Mouse (Mus musculus): ENCODE measurements around the gene Crtc2. TPM values are rescaled to one million over a fixed set of nuclear protein-coding genes. Genes with fewer than 3 reads are reported as not detected.
"Not testable (repeated sequence)": the region's sequence is repeated elsewhere in the genome, so short reads cannot be mapped to it uniquely, and the experiment has no call there.

The Crtc2 gene
- polyA plus RNA-seq, 1 experiment = 23.7 TPM

- no peak for DNase-seq (ENCODE audit: low spot score)
Observed at GRCm38 (mm10) chr3:90266901-90267775, 13.2 kb downstream of the Crtc2 start.

- DNase-seq (ENCODE audit: low spot score) = no peak
Observed at GRCm38 (mm10) chr3:90268190-90268589, 14.2 kb downstream of the Crtc2 start.

DNA sequence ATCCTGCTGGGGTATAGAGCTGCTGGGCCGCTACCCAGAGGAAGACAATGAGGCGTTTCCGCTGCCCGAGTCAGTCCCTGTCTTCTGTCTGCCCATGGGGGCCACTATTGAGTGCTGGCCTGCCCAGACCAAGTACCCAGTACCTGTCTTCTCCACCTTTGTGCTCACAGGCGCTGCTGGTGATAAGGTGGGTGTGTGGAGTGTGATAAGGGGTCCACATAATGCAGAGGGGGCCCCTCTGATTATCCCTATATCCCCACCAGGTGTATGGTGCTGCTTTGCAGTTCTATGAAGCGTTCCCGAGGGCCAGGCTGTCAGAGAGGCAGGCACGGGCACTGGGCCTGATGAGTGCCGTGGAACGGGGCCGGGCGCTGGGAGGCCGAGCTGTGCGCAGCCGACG is 15.0 kb downstream of the Crtc2 start:
- DNase-seq (ENCODE audit: low spot score) = no peak

DNA sequence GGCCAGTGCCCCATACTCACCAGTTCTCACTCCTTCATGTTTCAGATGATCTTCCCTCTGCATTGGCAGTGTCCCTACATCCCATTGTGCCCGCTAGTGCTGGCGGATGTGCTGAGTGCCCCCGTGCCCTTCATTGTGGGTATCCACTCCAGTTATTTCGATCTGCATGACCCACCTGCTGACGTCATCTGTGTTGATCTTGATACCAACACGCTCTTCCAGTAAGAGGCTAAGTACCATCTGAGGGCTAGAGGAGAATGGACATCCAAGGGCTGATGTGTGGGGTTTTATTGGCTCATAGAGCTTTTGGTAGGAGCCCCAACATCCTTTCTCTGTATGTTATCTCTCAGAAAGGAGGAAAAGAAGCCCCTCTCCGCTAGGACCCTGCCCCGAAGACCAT is 16.8 kb downstream of the Crtc2 start:
- DNase-seq (ENCODE audit: low spot score) = no peak

GRCm38 (mm10) chr3:90272170-90272569 is 18.2 kb downstream of the Crtc2 start:
- DNase-seq (ENCODE audit: low spot score) = no peak

GRCm38 (mm10) chr3:90273855-90274254 is 19.9 kb downstream of the Crtc2 start:
- no peak for DNase-seq (ENCODE audit: low spot score)

DNA sequence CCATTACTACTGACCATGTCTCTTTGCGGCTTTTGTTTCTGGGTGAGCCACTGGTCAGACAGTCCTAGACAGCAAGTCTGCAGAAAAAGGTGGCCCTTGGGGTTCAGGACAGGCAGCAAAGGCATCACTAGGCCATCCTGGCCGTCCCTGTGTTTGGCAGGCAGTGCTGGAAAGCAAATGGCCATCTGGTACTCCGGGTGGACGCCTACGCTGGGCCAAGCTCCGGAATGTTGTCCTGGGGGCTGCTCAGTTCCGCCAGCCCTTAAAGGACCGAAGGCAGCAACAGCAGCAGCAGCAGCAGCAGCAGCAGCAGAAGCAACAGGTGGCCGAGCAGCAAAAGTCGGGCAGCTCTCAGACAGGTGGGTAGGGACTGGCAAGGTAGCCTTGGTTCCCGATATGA is 21.3 kb downstream of the Crtc2 start:
- DNase-seq (ENCODE audit: low spot score) = no peak

GRCm38 (mm10) chr3:90276858-90277257 is 22.9 kb downstream of the Crtc2 start:
- DNase-seq (ENCODE audit: low spot score) = no peak

DNA sequence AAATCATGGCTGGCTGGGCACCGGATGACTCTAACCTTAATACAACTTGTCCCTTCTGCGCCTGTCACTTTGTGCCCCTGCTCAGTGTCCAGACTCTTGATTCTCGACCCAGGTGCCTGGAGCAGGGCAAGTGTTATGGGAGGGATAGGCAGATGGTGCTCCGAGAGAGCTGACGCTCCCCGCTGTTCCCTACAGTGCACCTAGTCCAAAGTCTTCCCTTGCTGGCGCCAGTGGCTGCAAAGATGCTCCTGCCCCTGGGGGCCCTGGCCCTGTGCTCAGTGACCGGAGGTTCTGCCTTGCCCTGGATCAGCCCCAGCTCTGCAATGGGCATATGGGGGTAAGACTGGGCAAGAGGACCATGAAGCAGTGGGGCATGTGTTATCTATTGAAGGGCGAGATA is 23.8 kb downstream of the Crtc2 start:
- DNase-seq (ENCODE audit: low spot score) = no peak

DNA sequence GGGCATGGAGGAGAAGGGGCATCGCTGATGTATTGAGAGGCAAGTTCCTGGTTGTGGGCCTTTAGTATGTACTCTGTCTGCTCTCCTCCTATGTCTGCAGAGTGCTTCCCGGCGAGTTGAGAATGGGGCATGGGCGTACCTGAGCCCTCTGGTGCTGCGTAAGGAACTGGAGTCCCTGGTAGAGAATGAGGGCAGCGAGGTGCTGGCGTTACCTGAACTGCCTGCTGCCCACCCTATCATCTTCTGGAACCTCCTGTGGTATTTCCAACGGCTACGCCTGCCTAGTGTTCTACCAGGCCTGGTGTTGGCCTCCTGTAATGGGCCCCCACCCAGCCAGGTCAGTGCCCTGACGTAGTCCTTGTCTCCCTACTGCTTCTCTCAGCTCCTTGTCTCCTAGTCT is 24.2 kb downstream of the Crtc2 start:
- no peak for DNase-seq (ENCODE audit: low spot score)

- DNase-seq (ENCODE audit: low spot score) = no peak
Observed at GRCm38 (mm10) chr3:90279216-90279615, 25.3 kb downstream of the Crtc2 start.

DNA sequence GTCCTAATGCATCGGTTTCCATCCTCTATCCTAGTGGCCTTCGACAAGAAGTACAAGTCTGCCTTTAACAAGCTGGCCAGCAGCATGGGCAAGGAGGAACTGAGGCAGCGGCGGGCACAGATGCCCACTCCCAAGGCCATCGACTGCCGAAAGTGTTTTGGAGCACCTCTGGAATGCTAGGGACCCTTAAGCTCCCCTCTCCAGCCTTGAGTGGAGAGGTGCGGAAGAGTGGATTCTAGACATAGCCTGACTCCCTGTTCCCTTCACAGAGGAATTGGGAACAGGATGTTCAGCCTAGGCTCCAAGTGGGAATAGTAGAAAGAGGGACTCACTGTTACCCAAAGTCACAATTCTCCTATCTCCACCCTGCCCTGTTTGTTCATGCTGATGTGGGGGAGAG is 25.8 kb downstream of the Crtc2 start:
- DNase-seq (ENCODE audit: low spot score) = no peak

GRCm38 (mm10) chr3:90280708-90281107 is 26.7 kb downstream of the Crtc2 start:
- no peak for DNase-seq (ENCODE audit: low spot score)

GRCm38 (mm10) chr3:90284150-90284549 is 30.2 kb downstream of the Crtc2 start:
- DNase-seq (ENCODE audit: low spot score) = no peak

GRCm38 (mm10) chr3:90289403-90289802 is 35.4 kb downstream of the Crtc2 start:
- not testable (repeated sequence) for DNase-seq (ENCODE audit: low spot score)

GRCm38 (mm10) chr3:90290602-90291001 is 36.6 kb downstream of the Crtc2 start:
- DNase-seq (ENCODE audit: low spot score) = no peak

DNA sequence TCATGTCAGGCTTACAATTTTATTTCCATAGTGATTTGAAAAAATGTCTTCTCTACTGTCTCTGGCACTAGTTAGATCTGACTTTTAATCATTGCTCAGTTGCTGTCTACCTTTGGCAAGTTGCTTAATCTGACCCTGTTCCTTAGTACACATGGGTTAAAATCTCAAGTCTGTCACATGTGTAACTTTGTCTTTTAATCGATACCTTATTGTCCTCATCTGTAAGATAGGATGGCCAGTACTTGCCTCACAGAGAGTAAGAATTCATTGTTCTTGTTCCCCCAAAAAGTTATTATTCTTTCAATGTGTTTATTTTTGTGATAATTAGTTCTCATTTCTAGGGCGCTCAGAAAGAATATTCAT is 38.0 kb downstream of the Crtc2 start:
- no peak for DNase-seq (ENCODE audit: low spot score)

GRCm38 (mm10) chr3:90292345-90293275 is 38.6 kb downstream of the Crtc2 start, which contains the start of gene Gatad2b:
Gene Gatad2b, plus strand, starts transcription at chr3:90293178.
- peak; percentile 90 for DNase-seq (ENCODE audit: low spot score)

- DNase-seq (ENCODE audit: low spot score) = peak; percentile 64
Observed at GRCm38 (mm10) chr3:90293352-90294063, 39.5 kb downstream of the Crtc2 start.

GRCm38 (mm10) chr3:90294064-90294440 is 40.1 kb downstream of the Crtc2 start:
- no peak for DNase-seq (ENCODE audit: low spot score)

DNA sequence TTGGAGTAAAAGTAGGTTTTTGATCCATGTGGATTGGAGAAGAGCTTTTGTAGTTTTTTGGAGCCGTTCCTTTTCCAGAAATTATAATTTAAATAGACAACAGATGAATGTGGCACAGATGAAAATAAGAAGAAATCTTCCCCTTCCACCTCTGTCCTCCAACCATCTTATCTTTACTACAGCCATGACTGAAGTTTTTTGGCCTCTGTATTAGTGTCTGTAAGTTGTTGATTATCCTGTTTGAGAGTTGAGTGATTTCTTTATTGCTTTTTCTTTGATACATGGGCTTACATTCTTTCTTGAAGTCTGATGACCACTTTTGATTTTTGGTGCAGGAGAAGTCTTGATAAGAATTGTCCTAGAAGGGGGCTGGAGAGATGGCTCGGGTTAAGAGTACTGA is 40.7 kb downstream of the Crtc2 start:
- DNase-seq (ENCODE audit: low spot score) = no peak

DNA sequence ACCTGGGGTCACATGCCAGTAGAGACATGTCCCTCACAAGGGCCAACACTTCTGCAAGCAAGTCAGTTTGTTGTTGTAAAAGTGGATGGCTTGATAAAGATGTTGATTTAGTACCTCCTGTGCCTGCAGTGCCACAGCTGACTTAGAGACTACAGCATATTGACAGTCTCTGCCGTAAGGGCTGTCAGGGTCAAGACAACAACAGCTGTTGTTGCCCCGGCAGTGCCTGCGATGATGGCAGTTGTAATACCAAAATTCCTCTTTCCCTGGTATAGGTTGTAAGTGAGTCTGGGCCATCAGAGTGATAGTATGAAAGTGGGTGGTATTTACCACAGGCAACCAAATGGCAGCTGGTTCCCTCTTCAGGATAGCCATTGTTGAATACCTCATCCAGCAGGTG is 51.8 kb downstream of the Crtc2 start:
- DNase-seq (ENCODE audit: low spot score) = no peak

Data from urinary bladder, adult 2 months (tissue).